Mouse (Mus musculus) spleen, adult 18-20 months (tissue): ENCODE results near the gene Krt15.

Experiments used
- DNase-seq, 2 experiments: peaks; one replicate each; pipeline ENCODE4 v3.0.0; 2022; ENCODE audit warnings: mixed read lengths in 2 of 2

The Krt15 gene

DNA sequence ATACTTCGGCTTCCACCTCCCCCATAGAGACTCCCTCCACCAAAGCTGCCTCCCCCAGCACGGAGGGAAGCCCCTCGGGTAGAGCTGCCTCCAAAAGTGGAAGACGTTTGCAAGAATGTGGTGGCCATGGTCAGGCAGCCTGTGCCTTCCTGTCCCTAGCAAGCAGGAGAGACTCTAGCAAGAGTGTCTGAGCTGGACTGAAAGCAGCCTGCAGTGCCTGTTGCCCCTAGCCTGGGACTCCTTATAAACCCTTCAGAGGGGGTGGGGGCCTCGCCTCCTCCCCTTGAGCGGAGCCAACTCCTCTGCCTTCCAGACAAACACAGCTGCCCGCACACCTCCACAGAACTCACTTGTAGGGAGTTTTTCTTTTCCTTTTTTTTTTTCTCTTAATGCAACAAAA is at the start of gene Krt15:
TSS of gene Krt15 (minus strand) at position 198 of the 400 bp plus-strand sequence.
- no peak for DNase-seq

DNA sequence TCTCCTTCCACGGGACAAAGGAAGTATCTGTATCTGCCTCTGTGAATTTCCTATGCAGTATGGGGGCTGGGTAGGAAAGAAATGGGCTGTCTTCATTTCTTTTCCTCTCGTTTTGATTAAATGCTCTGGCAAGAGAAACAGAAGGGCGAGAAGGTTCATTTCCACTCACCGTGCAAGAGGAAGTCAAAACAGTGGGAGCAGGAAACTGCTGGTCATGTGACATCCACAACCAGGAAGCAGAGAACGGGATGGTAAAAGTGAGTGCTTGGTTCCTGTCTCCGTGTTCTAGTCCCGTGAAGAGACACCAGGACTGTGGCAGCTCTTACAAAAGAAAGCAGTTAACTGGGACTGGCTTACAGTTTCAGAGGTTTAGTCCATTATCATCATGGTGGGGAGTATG is 46.0 kb upstream of the Krt15 start:
- DNase-seq: no peak

DNA sequence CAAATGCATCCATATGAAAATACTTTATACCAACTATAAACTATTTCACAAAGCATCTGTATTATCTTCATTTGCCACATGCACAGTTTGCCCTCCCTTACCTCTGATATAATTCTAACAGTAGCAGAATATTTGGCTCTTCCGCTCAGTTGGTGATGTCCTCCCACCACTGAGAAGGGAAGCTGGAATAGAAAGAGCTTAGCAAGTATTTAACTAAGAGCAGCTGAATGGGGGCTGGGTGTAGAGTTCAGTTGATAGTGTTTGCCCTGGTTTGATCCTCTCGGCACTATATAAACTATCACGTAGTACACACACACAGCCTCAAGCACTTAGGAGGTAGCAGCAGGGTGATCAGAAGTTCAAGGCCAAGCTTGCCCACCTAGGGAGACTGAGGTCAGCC is 43.5 kb upstream of the Krt15 start:
- no peak for DNase-seq

DNA sequence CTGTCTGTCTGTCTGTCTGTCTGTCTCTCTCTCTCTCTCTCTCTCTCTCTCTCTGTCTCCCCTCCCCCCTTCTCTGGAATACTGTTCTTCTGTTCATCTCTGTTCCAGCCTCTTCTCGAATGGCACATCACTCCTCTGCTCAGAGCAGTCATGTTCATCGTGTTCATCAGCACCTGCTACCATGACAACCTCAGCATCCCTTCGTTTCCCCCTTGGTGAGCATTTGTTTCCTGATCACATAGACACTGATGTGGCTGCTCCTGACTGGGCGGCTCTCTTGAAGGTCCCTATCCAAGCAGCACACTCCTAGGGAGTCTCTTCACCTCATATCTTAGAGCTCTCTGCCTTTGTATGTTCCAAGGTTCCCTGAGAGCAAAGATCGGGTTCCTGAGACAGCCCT is 42.6 kb upstream of the Krt15 start:
- DNase-seq: no peak

DNA sequence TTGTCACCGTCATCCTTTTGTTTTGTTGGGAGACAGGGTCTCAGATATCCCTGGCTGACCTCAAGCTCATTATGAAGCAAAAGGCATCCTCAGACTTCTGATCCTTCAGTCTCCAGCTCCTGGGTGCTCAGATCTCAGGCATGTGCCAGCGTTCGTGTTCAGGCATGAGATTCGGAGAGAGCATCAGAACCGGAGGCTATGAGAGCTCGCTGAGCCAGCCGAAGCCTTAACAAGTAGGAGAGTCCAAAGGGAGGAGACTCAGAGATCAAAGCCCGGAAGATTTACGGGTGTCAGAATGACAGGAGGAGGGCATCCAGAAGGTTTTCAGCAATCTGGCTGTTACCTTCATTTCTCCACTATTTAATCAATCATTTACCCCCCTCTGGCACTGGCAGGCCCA is 41.1 kb upstream of the Krt15 start:
- no peak for DNase-seq

DNA sequence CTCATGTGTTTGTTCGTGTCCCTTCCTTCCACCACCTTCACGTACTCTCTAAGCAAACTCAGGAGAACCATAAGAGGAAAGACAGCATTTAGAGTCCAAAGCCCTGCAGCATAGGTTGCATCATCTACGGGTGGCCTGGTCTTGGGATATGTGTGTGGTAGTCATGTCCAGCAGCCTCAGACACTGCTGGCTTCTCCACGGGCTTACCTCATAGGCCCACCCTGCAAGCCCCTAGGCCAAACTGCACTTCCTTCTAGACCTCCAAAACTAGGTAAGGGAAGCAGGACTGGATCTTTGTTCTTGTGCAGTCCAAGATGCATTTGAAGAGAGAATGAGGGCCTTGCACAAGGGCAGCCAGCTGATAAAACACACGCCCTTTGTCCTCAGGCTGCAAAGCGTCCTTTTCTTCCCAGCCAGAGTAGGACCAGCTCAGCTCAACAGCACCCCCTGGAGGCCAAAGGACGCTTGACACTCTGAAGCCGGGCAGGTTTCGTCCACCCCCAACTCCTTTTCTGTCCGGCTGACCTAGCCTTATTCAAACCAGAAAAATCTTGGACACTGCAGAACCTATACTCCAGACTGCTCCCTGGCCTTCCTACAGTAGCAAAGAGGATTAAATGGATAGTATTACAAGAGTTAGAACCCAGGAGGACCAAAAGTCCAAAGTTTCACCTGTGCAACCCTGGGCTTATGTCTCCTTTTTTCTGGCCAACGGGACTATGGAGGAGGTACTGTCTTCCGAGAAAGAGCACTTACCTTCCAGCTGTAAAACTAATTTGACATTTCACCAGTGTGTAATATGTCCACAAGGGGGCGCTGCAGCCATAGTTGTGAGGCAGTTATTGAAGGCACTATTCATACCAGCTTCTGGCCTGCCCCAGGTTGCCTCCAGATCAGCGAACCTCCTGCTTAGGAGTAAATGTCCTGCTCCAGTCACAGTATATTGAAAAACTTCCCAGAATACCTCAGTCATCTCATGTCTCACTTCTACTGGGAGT is 33.3 kb upstream of the Krt15 start:
- peak in 1 of 2 experiments; percentile 38 for DNase-seq

DNA sequence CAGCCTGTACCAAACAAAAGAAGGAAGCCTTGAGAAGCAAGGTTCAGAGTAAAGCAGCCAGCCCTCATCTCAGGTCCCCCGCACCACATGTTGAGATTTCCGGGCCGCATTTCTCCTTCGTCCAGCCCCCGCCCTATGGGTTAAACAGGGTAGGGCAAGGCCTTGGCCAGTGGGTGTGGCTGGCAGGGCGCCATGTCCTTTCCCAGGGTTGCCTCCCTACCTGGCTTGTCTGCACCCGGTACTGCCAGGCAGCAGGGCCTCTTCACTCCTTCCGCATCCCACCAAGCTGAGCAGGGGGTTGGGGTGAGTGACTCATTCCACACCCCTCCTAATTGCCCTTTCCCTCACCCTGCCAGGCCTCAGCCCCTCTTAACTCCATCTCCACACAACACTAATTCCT is 32.3 kb upstream of the Krt15 start:
- no peak for DNase-seq

DNA sequence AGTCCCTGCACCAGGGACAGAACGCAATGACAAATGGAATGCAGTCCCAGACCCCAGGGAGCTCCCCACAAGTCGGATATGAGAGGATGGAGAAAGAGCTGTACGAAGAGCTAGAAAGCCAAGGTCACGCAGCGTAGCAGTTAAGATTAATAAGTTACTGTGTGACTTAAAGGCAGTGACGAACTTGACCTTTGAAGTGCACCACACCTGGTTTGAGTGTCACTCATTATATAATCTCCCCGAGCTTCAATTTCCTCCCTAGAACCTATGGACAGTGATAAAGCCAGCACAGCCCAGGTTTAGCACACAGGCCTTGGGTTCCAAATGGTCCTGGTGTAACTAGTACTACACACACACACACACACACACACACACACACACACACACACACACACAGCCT is 28.7 kb upstream of the Krt15 start:
- DNase-seq: no peak

DNA sequence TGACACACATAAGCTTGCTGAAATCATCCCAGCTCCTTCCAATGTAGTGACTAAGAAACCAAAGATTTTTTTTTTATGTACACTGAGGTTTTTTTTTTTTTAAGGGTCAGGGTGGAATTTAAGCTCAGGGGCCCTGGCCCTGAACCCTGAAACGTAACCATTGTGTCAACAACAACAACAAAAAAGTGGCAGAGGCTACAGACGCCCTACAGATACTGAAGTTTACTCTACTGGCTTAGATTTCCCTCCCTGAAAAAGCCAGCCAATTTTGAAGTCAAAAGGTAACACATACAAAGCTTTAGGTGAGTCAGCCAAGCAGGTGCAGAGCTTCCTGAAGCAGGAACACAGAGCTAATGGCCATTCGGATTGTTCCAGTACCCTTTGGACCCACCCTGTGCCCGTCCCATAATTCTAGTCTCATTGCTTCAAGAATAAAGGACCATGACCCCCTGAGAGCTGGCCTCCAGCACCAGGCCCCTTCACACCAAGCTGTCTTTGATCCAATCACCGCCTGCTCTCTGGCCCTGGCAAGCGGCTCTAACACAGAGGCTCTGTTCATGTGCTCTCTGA is 22.3 kb upstream of the Krt15 start:
- no peak for DNase-seq

DNA sequence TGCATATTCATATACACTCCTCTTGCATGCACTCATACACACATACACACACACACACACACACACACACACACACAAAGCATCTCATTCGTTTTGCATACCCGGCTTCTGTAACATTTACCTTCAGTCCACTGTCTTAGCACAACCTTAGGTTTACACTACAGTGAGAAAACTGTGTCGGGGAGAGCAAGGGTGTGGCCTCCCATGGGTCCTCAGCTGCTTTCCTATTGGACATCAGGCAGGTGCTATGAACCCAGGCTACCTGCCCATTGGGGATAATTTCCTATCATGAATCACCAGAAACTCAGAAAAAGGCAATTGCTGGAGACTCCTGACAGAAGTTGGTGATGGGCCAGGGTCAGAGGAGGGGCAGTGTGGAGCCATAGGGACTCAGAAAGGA is 21.6 kb upstream of the Krt15 start:
- DNase-seq: no peak

DNA sequence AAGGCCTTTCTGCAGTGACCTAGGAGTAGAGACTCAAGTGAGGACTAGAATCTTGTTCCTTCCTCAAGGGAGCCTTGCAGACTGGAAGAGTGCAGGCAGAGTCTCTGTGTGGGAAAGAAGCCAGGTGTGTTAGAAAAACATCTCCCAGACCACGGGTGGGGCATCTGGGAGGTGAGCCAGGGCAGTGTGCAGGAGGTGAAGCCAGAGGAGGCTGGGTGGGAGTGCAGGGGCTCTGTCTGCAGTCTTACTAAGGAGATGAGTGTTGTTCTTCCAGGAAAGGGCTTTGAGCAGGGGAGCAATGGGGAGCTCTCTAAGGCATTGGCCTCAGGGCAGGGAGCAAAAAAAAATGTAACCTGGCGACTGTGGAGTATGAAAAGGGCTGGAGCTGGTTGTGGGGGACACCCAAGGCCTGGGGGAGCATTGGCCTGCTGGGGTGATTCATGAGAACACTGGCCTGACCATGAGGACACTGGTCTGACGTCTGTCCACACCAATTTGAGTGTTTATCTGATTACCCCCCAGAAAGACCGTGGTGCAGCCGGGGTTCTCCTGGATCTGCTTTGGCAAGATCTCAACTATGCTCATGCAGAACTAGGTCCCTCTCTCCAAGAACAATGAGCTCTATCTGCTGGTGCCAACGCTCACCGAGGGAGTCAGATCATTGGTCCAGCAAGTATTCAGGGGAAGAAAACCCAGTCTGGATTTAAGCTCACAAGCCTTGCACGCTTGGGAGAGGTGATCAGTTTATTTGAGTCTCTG is 19.9 kb upstream of the Krt15 start:
- no peak for DNase-seq

DNA sequence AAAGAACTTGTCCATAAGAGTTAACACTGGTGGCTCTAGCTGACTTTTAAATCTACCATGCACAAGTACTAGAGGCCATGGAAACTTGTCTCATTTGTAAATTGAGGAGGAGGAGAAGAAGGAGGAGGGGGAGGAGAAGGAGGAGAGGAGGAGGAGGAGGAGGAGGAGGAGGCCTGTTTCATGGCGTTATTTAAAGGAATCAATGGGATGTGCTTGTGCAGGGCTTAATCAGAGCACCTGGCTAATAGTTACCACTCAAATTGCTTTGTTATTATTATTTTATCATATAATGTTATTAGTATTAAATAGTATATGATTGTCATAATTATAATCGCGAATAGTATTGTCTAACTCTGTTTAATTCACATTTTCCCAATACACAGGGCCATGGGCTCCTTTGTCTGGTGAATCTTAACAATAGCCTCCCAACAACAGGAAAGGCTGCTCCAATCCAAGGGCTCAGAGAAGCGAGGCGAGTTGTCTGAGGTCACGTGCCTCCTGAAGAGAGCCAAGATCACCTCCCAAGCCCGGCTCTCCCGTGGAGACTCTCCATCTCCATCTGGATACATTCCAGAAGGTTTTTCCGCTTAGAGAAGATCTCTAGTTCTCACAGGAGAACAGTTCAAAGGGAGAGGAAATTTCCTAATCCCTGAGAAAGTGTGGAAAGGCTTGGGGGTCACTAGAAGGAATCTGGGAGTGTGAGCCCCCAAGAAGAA is 13.0 kb upstream of the Krt15 start, which contains the start of gene Krt19:
TSS of gene Krt19 (minus strand) at position 51 of the 716 bp plus-strand sequence.
- no peak for DNase-seq

DNA sequence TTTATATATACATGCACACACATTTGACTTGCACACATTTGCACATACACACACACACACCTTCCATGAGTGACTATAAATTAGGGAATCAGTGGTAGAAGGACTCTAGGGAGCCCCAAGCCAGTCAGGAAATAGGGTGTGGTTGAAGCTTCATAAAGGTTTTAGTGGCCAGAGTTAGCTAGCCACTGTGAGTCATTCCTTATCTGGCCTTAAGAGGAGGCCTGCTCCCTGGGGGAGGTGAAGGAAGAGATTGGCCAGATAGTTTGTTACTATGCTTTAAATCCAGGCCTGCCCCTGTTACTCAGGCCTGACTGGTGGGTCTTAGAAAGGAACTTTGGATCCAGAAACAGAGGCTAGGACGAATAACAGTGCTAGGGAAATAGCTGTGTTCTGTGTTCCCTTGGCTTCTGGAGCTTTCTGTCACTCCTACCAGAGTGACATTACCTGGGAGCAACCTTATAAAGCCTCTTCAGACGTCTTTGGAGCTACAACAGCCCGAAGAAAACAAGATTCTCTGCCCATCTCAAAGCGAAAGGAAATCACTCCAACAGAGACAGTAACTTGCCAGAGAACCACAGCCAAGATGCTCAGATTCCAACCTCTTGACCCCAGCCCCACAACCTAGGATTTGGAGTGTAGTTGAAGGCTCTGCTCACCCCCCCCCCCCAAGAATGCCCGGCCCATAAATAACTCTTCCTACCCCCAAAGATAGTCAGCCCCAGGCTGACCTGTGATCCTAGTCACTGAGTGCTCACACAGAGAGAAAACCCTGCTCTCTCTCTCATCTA is 12.0 kb upstream of the Krt15 start:
- no peak for DNase-seq

DNA sequence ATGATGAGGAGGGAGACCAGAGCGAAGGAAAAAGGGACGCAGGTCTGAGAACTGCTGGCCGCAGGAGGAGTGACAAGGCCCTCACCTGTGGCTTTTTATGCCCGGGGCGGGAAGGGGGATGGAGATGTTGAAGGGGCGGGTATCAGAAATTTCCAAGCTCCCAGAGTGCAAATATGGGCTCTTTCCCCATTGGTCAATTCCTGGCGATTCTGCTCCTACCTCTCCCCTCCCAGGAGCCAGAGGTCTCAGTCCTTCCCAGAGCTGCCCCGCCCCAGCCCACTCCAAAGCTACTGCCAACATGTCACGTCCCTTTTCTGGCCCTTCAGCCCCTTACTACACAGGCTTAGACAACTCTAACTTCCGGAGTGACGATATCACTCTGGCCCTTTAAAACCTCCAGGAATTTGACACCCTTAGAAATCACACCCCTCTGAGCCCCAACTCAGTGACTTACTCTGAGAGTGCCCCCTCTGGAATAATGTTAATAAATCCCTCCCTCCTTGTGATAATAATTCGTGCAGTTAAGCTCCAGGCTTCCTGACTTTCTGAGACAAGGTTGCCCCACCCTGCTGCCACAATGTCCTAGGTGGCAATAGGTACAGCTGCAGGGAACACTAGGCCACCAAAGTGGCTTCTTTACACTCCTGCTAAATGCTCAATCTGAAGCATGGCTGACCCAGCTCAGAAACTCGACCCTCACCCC is 10.3 kb upstream of the Krt15 start:
- no peak for DNase-seq

DNA sequence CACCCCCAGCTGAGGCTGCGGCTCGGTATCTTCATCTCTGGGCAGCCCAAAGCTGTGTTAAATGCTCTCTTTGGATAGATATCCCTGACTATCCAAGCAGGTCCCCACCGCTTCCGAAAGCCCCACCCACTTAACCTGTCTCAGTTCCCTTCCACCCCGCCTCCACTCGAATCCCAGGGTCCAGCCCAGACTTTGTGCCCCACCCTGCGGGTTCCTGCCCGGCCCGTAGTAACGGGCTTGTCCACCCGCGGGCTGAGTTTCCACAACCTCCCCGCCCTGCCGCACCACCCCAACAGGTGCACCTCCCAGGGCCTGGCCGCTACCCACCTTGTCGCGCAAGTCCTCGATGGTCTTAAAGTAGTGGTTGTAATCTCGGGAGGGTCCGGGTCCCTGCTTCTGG is 9.4 kb upstream of the Krt15 start:
- no peak for DNase-seq

DNA sequence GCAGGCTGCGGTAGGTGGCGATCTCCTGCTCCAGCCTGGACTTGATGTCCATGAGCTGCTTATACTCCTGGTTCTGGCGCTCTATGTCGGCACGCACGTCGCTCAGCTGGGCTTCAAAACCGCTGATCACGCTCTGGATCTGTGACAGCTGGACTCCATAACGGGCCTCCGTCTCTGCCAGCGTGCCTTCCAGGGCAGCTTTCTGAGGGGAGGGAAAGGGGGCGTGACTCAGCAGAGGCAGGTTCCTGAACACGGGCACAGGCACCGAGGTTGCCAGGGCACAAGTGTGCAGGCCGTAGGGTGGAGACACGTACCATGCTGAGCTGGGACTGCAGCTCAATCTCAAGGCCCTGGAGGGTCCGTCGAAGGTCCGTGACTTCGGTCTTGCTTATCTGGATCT is 5.2 kb upstream of the Krt15 start:
- DNase-seq: no peak

DNA sequence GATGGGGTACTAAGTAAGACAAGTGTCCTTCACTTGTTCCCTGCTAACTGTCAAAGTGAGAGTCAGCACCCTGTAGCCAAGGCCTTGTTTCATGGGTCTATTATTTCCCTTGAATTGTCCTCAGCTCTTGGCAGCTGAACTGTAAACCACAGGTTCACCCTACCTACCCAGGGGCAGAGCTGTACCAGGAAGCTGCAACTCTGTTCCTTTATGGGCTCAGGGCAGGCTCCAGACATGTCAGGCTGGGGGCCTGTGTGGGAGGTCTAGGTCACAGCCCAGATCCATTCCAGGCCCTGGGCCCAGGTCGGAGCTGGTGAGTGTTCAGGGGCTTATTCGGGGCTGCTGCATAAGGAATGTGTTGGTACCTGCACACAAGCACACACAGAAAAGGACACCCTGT is 3.7 kb upstream of the Krt15 start:
- DNase-seq: no peak

DNA sequence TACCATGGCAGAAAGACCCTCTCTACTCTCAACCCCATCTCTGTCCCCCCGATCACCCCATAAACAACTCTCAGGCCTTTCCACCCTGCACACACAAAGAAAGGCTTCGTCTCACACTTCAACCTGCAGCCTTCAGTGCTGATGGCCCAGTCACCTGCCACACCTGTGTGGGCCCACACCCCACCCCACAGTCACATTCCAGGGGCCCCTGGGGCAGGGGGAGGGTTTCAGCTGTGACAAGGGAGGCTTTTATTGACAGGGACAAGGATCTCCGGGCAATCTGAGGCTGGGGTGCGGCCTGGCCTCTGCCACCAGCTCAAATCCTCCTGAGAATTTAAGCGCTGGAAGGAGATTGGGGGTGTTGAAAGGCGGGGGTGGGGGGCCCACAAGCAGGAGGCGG is 3.1 kb upstream of the Krt15 start:
- no peak for DNase-seq

DNA sequence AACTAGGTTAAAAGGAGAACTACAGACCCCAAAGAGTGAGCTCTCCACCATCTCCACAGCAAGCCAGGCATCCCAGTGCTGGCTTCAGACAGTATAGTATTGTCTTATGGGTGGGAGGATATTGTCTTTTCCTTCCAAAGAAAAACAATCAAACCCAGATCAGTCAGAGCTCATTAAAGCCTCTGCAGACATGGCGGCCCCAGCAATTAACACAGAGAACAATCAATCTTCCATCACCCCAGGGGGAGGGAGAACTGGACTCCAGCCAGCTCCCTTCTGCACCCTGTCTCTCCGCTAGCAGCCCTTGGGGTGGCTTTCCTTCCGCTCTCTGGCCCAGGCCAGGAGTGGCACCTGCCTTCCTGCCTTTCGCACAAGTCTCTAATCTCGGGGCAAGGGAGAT is 2.0 kb upstream of the Krt15 start:
- DNase-seq: no peak

DNA sequence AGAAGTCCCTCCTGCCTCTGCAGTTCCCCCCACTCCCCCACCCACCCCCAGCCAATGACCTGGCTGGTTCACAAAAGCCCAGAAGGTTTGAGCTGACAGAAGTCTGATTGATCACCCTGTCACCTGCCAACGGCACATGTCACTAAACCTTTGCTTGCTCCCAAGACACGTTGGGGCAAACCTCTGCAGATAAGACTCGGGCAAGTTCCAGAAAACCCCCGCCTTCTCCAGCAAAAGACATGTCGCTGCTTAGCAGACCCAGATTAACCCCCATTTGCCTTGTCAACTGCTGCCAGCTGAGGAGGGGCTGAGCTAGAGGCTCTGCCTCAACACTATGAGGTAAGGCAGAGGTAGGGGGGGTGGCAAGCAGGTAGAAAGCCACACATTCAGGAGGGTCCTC is 831 bp upstream of the Krt15 start:
- no peak for DNase-seq

DNA sequence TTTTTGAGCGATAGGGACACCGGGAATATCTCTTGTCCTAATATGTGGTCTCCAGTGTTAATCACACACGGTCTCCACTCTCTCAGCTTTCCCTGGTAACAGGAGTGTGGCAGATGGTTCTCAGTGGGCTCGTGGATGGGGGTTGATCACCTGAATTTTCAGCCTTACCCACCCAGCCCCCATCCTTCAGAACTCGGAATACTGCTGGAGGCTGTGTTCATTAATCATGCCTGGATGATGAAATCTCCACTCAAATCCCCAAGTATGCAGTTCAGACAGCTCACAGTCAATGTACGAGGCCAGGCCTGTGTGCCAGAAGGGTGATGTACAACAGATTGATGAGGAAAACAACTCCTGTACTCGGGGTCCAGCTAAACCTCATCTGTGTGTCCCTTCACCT is 10.8 kb downstream of the Krt15 start:
- no peak for DNase-seq
